Comparison of ENCODE assay signal across 21 mouse cellular contexts in genomic region chr10:62036815-62037214, GRCm38 (mm10). TPM values are rescaled to one million over a fixed set of nuclear protein-coding genes. Genes with fewer than 3 reads are reported as not detected.
A peak's percentile ranks its signal among the peaks of the same experiment; 100 is the strongest.
DNase-seq lines count a peak whose midpoint lies in the region; ATAC-seq and TF ChIP-seq lines count a peak whose summit lies in the region.
"Had no signal": no experiment of that assay in that cellular context is flagged by ENCODE, and none has a peak within 500 bp of the region (broad histone marks: within the 10 kb centered on the region; RNA-seq: fewer than 3 reads in every experiment).

No protein-coding gene starts in this region.

- no peak for ATAC-seq in CD4-positive, CD25-positive, alpha-beta regulatory T cell, adult 4 months
- ATAC-seq: activated CD4-positive, CD25-positive, alpha-beta regulatory T cell, adult 4 months; forebrain, embryonic 14.5 days; forebrain, embryonic 16.5 days; Patski had no signal

- H3K27me3 ChIP-seq in ES-Bruce4 (ENCODE audit: control insufficient read depth, insufficient read depth, low read length, poor library complexity, severe bottlenecking), result no peaks in the 10 kb centered on the region
- H3K27me3 ChIP-seq: embryonic facial prominence, embryonic 12.5 days had no signal

- TF ChIP-seq CTCF in ES-Bruce4 (IDR thresholded peaks at IDR 0.05; ENCODE audit: low read depth, low read length), result no peak
- TF ChIP-seq CTCF in lung, adult 2 months (IDR thresholded peaks at IDR 0.05; ENCODE audit: insufficient read depth, low read length), result no peak

- no peak for TF ChIP-seq POLR2A in ES-Bruce4 (IDR thresholded peaks at IDR 0.05; ENCODE audit: insufficient read depth, low read length)
- TF ChIP-seq POLR2A in lung, adult 2 months (IDR thresholded peaks at IDR 0.05; ENCODE audit: borderline replicate concordance, extremely low read depth, low read depth, low read length), result no peak

- H3K9me3 ChIP-seq in ES-Bruce4 (replicated peaks; ENCODE audit: control insufficient read depth, insufficient read depth, low read length, poor library complexity, severe bottlenecking), result 0 out of 2 replicates have a peak, but pooled peaks cover 4% of the 10 kb centered on the region
- H3K9me3 ChIP-seq in ES-E14 (ENCODE audit: control insufficient read depth, insufficient read depth, low read depth, low read length), result no peaks in the 10 kb centered on the region

- no peaks in the 10 kb centered on the region for H3K36me3 ChIP-seq in ES-Bruce4 (ENCODE audit: control insufficient read depth, insufficient read depth, low read length, poor library complexity, severe bottlenecking)
- H3K36me3 ChIP-seq in ES-E14 (ENCODE audit: control insufficient read depth, insufficient read depth, low read length, poor library complexity, severe bottlenecking), result no peaks in the 10 kb centered on the region
- H3K36me3 ChIP-seq: embryonic facial prominence, embryonic 10.5 days; embryonic facial prominence, embryonic 12.5 days; G1E had no signal

- H3K9ac ChIP-seq in ES-Bruce4 (ENCODE audit: low read depth, poor library complexity, severe bottlenecking) (no peak overlapping the region), ES-E14 (ENCODE audit: insufficient read depth, low read depth, low read length, poor library complexity, severe bottlenecking) (no peak overlapping the region)
- H3K9ac ChIP-seq: embryonic facial prominence, embryonic 12.5 days had no signal

- in situ Hi-C loops in ES-E14 (cut with MboI; ENCODE audit: low sequenced_read_pairs in 2 of 2, unreplicated experiment in 2 of 2), result no loop called here

- H3K4me3 ChIP-seq in ES-Bruce4 (ENCODE audit: low read depth, low read length) (no peak overlapping the region), ES-E14 (ENCODE audit: insufficient read depth in 1 of 2, low read depth in 1 of 2, low read length in 2 of 2, poor library complexity in 1 of 2, severe bottlenecking in 1 of 2) (no peak overlapping the region)
- no peak overlapping the region for H3K4me3 ChIP-seq in lung, adult 2 months (replicated peaks; ENCODE audit: extremely low read depth, low read depth, low read length)
- H3K4me3 ChIP-seq: embryonic facial prominence, embryonic 10.5 days; embryonic facial prominence, embryonic 12.5 days had no signal

- WGBS in lung, adult 2 months, result 46% methylated on average over 1 of the region's 1 CpGs

- DNase-seq in ES-E14 (ENCODE audit: low read depth, low spot score), result peak; percentile 44
- peak; percentile 87 for DNase-seq in ZHBTc4 (ENCODE audit: low read depth, low spot score)
- DNase-seq in lung, adult 2 months, result no peak
- DNase-seq: adrenal gland, adult 8-10 months; adrenal gland, postnatal 14 days; adrenal gland, postnatal 36 days; B cell, adult 2 months; cerebellum, adult 11-12 months; cerebellum, adult 2 months; cerebellum, adult 9-10 months; cerebellum, postnatal 10 days; cerebellum, postnatal 25 days had no signal

- H3K27ac ChIP-seq in ES-Bruce4 (ENCODE audit: insufficient read depth, low read length) (peak overlapping the region; percentile 82), ES-E14 (ENCODE audit: insufficient read depth, low read depth, low read length, poor library complexity, severe bottlenecking) (no peak overlapping the region)
- H3K27ac ChIP-seq: embryonic facial prominence, embryonic 10.5 days; embryonic facial prominence, embryonic 12.5 days had no signal

- H3K4me1 ChIP-seq in ES-Bruce4 (ENCODE audit: control insufficient read depth, insufficient read depth, low read length), result peaks cover 17% of the 10 kb centered on the region
- H3K4me1 ChIP-seq in ES-E14 (ENCODE audit: control insufficient read depth in 2 of 2, insufficient read depth in 2 of 2, low read length in 2 of 2, poor library complexity in 1 of 2), result peaks cover 12 to 21% of the 10 kb centered on the region in 2 experiments
- no peaks in the 10 kb centered on the region for H3K4me1 ChIP-seq in lung, adult 2 months (ENCODE audit: control insufficient read depth, insufficient read depth, low read length)
- H3K4me1 ChIP-seq: embryonic facial prominence, embryonic 12.5 days had no signal

- TF ChIP-seq EP300 in ES-Bruce4 (IDR thresholded peaks at IDR 0.05; ENCODE audit: insufficient read depth, low read depth, low read length), result peak; percentile 86

TF ChIP-seq in ES-E14, 5 proteins besides CTCF, POLR2A, EP300 and RAD21:
- TF ChIP-seq ZC3H11A (IDR thresholded peaks at IDR 0.05; ENCODE audit: borderline replicate concordance, low read depth, low read length) (no peak), HCFC1 (IDR thresholded peaks at IDR 0.05; ENCODE audit: borderline replicate concordance, insufficient read depth, low read length) (no peak), ZNF384 (IDR thresholded peaks at IDR 0.05; ENCODE audit: low read depth, low read length) (no peak), CHD2 (IDR thresholded peaks at IDR 0.05; ENCODE audit: low read depth, low read length) (no peak), MAFK (IDR thresholded peaks at IDR 0.05; ENCODE audit: insufficient read depth, low read depth, low read length) (no peak)

RNA-seq across cellular contexts. Expression of gene Col13a1, which starts 57.9 kb away (rescaled TPM):
- polyA plus RNA-seq in ES-Bruce4 (2011; ENCODE audit: insufficient read depth, insufficient read length, low read depth, missing spikeins), result 0.59 and 1.0 TPM in 2 replicates
- 4.2 and 4.7 TPM in 2 replicates for total RNA-seq in ES-E14 (2012; rRNA removed)
- 24.7 and 25.3 TPM in 2 replicates for polyA plus RNA-seq in lung, adult 2 months (2012; rRNA removed)
- not detected for polyA plus RNA-seq in CD4-positive, CD25-positive, alpha-beta regulatory T cell, adult 4 months (2017; shearing (Covaris generic))
- polyA plus RNA-seq: activated CD4-positive, CD25-positive, alpha-beta regulatory T cell, adult 4 months; G1E; Patski had no signal

Comparison
In these comparisons a context has a peak if more than half of its experiments do, and no peak if none do; other contexts are left out.
1. RNA of gene Col13a1, which starts 57.9 kb away (polyA plus RNA-seq): 24.7 to 25.3 TPM in lung, adult 2 months; 0.59 to 1.0 TPM in ES-Bruce4 and not detected in CD4-positive, CD25-positive, alpha-beta regulatory T cell, adult 4 months; every median in the first group is over 10 times any median in the second.